Mouse (Mus musculus) hindbrain, embryonic 13.5 days (tissue): ENCODE data around the gene Vmn1r1. TPM values are rescaled to one million over a fixed set of nuclear protein-coding genes. Genes with fewer than 3 reads are reported as not detected.
"Not testable (repeated sequence)": the region's sequence is repeated elsewhere in the genome, so short reads cannot be mapped to it uniquely, and the experiment has no call there.

Experiments used
- ATAC-seq: fragments of 200-750 bp; cut with Nextera tagmentation; 2 replicates; pipeline ENCODE4 v1.8.0; 2017; ENCODE audit warnings: moderate TSS enrichment; ENCODE audit not compliant: low FRiP score
- H3K27ac ChIP-seq: fragments of 300-500 bp; sonication (generic); 2 replicates; pipeline ENCODE4 v1.5.1; 2015; ENCODE audit warnings: inconsistent platforms, mild to moderate bottlenecking, moderate library complexity
- H3K27me3 ChIP-seq: fragments of 300-500 bp; sonication (generic); 2 replicates; pipeline ENCODE4 v1.6.1; 2015; ENCODE audit warnings: mild to moderate bottlenecking, inconsistent platforms
- H3K36me3 ChIP-seq: fragments of 300-500 bp; sonication (generic); 2 replicates; pipeline ENCODE4 v1.6.1; 2015; ENCODE audit warnings: mild to moderate bottlenecking, inconsistent platforms
- H3K4me1 ChIP-seq: fragments of 300-500 bp; sonication (generic); replicated peaks from 2 replicates; pipeline ENCODE4 v1.6.1; 2015; ENCODE audit warnings: inconsistent platforms
- H3K4me2 ChIP-seq: fragments of 300-500 bp; sonication (generic); 2 replicates; pipeline ENCODE4 v1.6.1; 2015; ENCODE audit warnings: inconsistent platforms, mild to moderate bottlenecking, moderate library complexity
- H3K4me3 ChIP-seq: fragments of 300-500 bp; sonication (generic); 2 replicates; pipeline ENCODE4 v1.5.1; 2015; ENCODE audit warnings: mild to moderate bottlenecking, inconsistent platforms
- H3K9ac ChIP-seq: fragments of 300-500 bp; sonication (generic); 2 replicates; pipeline ENCODE4 v1.6.1; 2015; ENCODE audit warnings: mild to moderate bottlenecking, inconsistent platforms
- H3K9me3 ChIP-seq: fragments of 300-500 bp; sonication (generic); 2 replicates; pipeline ENCODE4 v1.6.1; 2016; ENCODE audit warnings: inconsistent platforms
- WGBS: fragments of 180-500 bp; shearing (Covaris S2); methylation state at CpG from one replicate; pipeline ENCODE4 v1.1.7; 2015; 5-methylcytosine and 5-hydroxymethylcytosine counted together
- polyA plus RNA-seq: library from polyadenylated mRNA; unstranded; fragments of >200 nt; fragmentation: Nextera tagmentation; extraction: Ambion mirVana; gene quantifications from 2 replicates; pipeline ENCODE4 v1.2.1, GENCODE M21; 2015

The Vmn1r1 gene
- not detected in 2 replicates for polyA plus RNA-seq

- no peak within 1 kb of the TSS for H3K4me2 ChIP-seq
- no peak within 1 kb of the TSS for H3K27ac ChIP-seq
- no peak for ATAC-seq
- no peaks in the 10 kb centered on the region for H3K9me3 ChIP-seq
- no peak within 1 kb of the TSS for H3K4me3 ChIP-seq
- H3K36me3 ChIP-seq = no peaks in the 10 kb centered on the region
- 88% methylated on average over 7 of the region's 7 CpGs for WGBS
- H3K9ac ChIP-seq = no peak within 1 kb of the TSS
- no peaks in the 10 kb centered on the region for H3K27me3 ChIP-seq
- no peaks in the 10 kb centered on the region for H3K4me1 ChIP-seq
Measured at GRCm38 (mm10) chr1:182164386-182164785, at the start of gene Vmn1r1. Gene Vmn1r1, minus strand, starts transcription at chr1:182164486.

DNA sequence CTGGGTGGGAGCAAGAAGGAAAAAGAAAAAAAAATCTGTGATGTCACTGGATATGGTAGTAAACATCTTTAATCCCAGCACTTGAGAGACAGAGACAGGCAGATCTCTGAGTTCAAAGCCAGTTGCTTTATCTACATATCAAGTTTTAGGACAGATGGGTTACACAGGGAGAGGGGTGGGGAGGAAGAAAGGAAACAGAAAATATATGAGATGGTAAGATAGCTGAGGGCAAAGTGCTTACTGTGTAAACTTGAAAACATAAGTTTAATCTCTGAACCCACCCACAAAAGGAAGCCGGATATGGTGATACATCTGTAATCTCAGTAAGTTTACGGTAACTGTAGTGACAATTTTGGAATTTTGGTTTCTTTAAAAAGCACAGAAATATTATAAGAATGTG is 46.0 kb upstream of the Vmn1r1 start:
- Histone ChIP-seq H3K9me3 (no peaks in the 10 kb centered on the region), H3K9ac (no peak overlapping the region), H3K36me3 (no peaks in the 10 kb centered on the region), H3K27me3 (no peaks in the 10 kb centered on the region), H3K4me2 (no peak overlapping the region), H3K4me3 (no peak overlapping the region), H3K27ac (no peak overlapping the region), H3K4me1 (no peaks in the 10 kb centered on the region)
- ATAC-seq = no peak
- 93% methylated on average over 2 of the region's 2 CpGs for whole genome bisulfite sequencing

DNA sequence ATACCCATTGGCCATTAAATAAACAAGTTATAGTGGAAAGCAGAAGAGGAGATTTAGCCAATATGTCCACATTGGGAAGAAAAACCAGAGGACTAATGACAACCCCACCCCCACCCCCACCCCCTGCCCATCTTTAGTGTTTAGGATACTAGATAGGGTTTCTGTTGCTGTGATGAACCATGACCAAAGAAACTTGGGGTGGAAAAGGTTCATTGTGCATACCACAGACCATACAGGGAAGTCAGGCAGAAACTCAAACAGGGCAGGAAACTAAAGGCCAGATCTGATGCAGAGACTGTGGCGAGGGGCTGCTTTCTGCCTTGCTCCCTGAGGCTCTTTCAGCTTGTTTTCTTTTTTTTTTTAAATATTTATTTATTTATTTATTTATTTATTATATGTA is 28.3 kb upstream of the Vmn1r1 start:
- H3K4me1 ChIP-seq = no peaks in the 10 kb centered on the region
- no peaks in the 10 kb centered on the region for H3K36me3 ChIP-seq
- H3K9ac ChIP-seq = no peak overlapping the region
- H3K4me2 ChIP-seq = no peak overlapping the region
- H3K4me3 ChIP-seq = no peak overlapping the region
- no peak for ATAC-seq
- H3K27me3 ChIP-seq = no peaks in the 10 kb centered on the region
- H3K9me3 ChIP-seq = no peaks in the 10 kb centered on the region; the same call in 1 of the 2 replicates
- no peak overlapping the region for H3K27ac ChIP-seq
- 77% methylated on average over 1 of the region's 1 CpGs for WGBS

DNA sequence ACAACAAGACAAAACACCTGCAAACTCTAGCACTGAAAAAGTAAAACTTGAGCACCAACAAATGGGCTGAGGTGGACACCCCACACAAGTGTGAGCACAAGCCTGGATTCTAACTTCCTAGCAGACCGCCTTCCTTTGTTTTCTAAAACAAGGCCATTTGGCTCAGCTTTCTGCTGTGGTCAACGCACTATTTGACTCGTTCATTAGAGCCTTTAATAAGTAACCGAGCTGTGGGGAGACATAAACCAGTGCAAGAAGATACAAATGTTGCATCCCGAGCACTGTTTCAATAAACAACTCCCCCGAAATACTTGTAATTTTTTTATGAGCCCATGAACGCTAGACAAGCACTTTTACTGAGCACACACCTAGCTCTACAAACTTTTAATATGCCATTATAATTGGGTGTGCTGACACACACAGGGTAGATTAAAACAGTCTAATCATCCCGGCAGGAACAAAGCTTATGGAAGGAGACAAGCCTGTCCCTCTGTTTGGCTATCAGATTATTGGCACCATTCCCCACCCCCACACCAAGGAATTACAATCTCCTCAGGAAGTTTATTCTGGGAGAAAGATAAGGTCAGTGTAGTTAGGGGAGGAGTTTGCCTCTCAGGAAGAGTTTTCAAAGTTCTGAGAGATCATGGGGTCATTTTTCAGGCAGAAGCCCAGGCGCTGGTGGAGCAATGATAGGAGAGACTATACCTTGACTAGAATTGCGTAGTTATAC is 27.7 kb upstream of the Vmn1r1 start:
- no peak overlapping the region for H3K4me2 ChIP-seq
- no peak overlapping the region for H3K27ac ChIP-seq
- H3K27me3 ChIP-seq = no peaks in the 10 kb centered on the region
- no peaks in the 10 kb centered on the region; the same call in 1 of the 2 replicates for H3K9me3 ChIP-seq
- 81% methylated on average over 10 of the region's 10 CpGs for WGBS
- no peak overlapping the region for H3K9ac ChIP-seq
- no peaks in the 10 kb centered on the region for H3K4me1 ChIP-seq
- ATAC-seq = no peak
- H3K4me3 ChIP-seq = no peak overlapping the region
- no peaks in the 10 kb centered on the region for H3K36me3 ChIP-seq

GRCm38 (mm10) chr1:182191181-182191580 is 26.9 kb upstream of the Vmn1r1 start:
- H3K36me3 ChIP-seq = no peaks in the 10 kb centered on the region
- no peak for ATAC-seq
- whole genome bisulfite sequencing = 68% methylated on average over 4 of the region's 5 CpGs
- no peak overlapping the region for H3K27ac ChIP-seq
- H3K9me3 ChIP-seq = no peaks in the 10 kb centered on the region; the same call in 1 of the 2 replicates
- H3K4me3 ChIP-seq = no peak overlapping the region
- H3K4me2 ChIP-seq = no peak overlapping the region
- H3K27me3 ChIP-seq = no peaks in the 10 kb centered on the region
- H3K4me1 ChIP-seq = no peaks in the 10 kb centered on the region
- H3K9ac ChIP-seq = no peak overlapping the region

GRCm38 (mm10) chr1:182189669-182190440 is 25.6 kb upstream of the Vmn1r1 start:
- no peak overlapping the region for H3K9ac ChIP-seq
- H3K9me3 ChIP-seq = no peaks in the 10 kb centered on the region; the same call in 1 of the 2 replicates
- H3K4me3 ChIP-seq = no peak overlapping the region
- no peak for ATAC-seq
- no peaks in the 10 kb centered on the region for H3K36me3 ChIP-seq
- no peaks in the 10 kb centered on the region for H3K27me3 ChIP-seq
- WGBS = 61% methylated on average over 3 of the region's 3 CpGs
- H3K4me1 ChIP-seq = no peaks in the 10 kb centered on the region
- no peak overlapping the region for H3K4me2 ChIP-seq
- H3K27ac ChIP-seq = no peak overlapping the region

GRCm38 (mm10) chr1:182182449-182182848 is 18.2 kb upstream of the Vmn1r1 start:
- H3K4me1 ChIP-seq, H3K9ac ChIP-seq, H3K4me2 ChIP-seq, H3K27me3 ChIP-seq, ATAC-seq, H3K27ac ChIP-seq, H3K36me3 ChIP-seq, H3K9me3 ChIP-seq, H3K4me3 ChIP-seq: not testable (repeated sequence)
- WGBS = 66% methylated on average over 4 of the region's 4 CpGs

- WGBS = 55% methylated on average over 5 of the region's 5 CpGs
Measured at GRCm38 (mm10) chr1:182181456-182182305, 17.4 kb upstream of the Vmn1r1 start.

DNA sequence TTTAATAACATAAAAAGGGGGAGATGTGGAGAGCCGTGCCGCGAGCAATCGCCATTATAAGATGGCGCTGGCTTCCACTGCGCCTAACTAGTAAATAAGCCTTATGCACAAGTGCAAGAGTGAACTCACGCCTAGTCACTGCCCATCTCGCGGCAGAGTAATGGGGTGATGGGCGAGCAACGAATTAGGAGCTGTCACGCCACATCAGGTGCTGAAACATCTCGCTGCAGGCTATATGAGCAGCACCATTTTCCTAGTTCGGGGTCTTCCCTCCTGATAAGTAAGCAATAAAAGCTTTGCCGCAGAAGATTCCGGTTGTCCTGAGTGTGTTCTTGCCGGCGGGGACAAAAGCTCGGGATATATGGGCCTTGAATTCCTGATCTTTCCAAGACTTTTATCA is 12.7 kb upstream of the Vmn1r1 start:
- H3K4me1 ChIP-seq = not testable (repeated sequence)

More at GRCm38 (mm10) chr1:182181456-182182305, 17.4 kb upstream of the Vmn1r1 start:
- no peak overlapping the region for H3K9ac ChIP-seq
- H3K4me1 ChIP-seq = no peaks in the 10 kb centered on the region
- H3K27me3 ChIP-seq = no peaks in the 10 kb centered on the region
- no peaks in the 10 kb centered on the region for H3K9me3 ChIP-seq
- H3K4me2 ChIP-seq = no peak overlapping the region
- H3K4me3 ChIP-seq = no peak overlapping the region
- no peak overlapping the region for H3K27ac ChIP-seq
- H3K36me3 ChIP-seq = no peaks in the 10 kb centered on the region
- no peak for ATAC-seq

DNA sequence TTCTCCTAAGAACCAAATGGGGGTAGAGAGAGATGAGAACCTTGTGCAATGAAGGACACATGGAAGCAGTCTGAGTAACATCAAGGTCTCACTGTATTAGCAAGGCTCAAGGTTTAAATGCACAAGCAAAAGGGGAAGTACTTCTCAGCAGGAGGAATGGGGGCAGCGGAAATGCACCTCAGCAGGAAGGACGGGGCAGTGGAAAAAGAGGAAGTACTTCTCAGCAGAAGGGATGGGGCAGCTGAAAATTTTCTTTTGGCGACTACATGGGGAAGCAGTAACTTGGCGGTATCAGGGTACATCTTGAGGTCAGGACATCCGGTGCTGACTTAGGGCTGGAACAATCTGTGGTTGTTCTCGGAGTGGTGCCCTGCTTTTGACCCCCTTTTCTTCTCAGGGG is 5.9 kb upstream of the Vmn1r1 start:
- H3K4me1 ChIP-seq, H3K9ac ChIP-seq, H3K27me3 ChIP-seq, ATAC-seq, H3K4me2 ChIP-seq, H3K36me3 ChIP-seq, H3K27ac ChIP-seq, H3K4me3 ChIP-seq, H3K9me3 ChIP-seq: not testable (repeated sequence)
- WGBS = 90% methylated on average over 6 of the region's 6 CpGs

More for the DNA sequence above, 12.7 kb upstream of the Vmn1r1 start:
- not testable (repeated sequence) for ATAC-seq, H3K36me3 ChIP-seq, H3K4me2 ChIP-seq, H3K9ac ChIP-seq, H3K4me3 ChIP-seq, H3K27me3 ChIP-seq, H3K27ac ChIP-seq, H3K9me3 ChIP-seq
- 94% methylated on average over 19 of the region's 19 CpGs for WGBS

- no peak overlapping the region for H3K4me3 ChIP-seq
- no peaks in the 10 kb centered on the region for H3K27me3 ChIP-seq
- no peak for ATAC-seq
- no peaks in the 10 kb centered on the region for H3K4me1 ChIP-seq
- H3K36me3 ChIP-seq = no peaks in the 10 kb centered on the region
- 23% methylated on average over 5 of the region's 5 CpGs for WGBS
- no peak overlapping the region for H3K9ac ChIP-seq
- no peak overlapping the region for H3K4me2 ChIP-seq
- no peaks in the 10 kb centered on the region for H3K9me3 ChIP-seq
- H3K27ac ChIP-seq = no peak overlapping the region
Measured at GRCm38 (mm10) chr1:182162951-182163350, 1.3 kb downstream of the Vmn1r1 start.

- H3K4me2 ChIP-seq = no peak overlapping the region
- no peaks in the 10 kb centered on the region for H3K36me3 ChIP-seq
- no peak overlapping the region for H3K4me3 ChIP-seq
- no peaks in the 10 kb centered on the region for H3K27me3 ChIP-seq
- ATAC-seq = no peak
- no peaks in the 10 kb centered on the region for H3K4me1 ChIP-seq
- no peak overlapping the region for H3K9ac ChIP-seq
- H3K9me3 ChIP-seq = no peaks in the 10 kb centered on the region
- H3K27ac ChIP-seq = no peak overlapping the region
- WGBS = 76% methylated on average over 3 of the region's 3 CpGs
Measured at GRCm38 (mm10) chr1:182159575-182159974, 4.7 kb downstream of the Vmn1r1 start.
